Mouse (Mus musculus): ENCODE results near the gene Prrg4.
"Not testable (repeated sequence)": the region's sequence is repeated elsewhere in the genome, so short reads cannot be mapped to it uniquely, and the experiment has no call there.

Gene Prrg4

DNA sequence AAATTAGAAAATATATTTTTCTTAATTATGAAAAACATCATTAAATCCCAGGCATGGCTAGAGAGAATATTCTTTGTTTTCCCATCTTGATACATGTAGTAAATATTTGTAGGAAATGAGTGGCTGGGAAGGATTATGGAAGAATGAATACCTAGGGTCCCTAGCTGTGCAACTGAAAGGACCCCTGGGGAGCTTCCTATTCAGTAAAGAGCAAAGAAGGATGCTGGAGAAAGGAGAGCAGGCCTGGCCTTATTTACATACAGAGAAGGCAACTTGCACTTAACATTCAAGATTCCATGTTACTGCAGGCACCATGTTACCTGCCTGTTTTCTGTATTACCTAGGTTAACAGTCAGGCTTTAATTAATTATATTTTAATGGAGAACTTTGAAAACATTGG, 7.1 kb downstream of the Prrg4 start:
- DNase-seq (ENCODE audit: low spot score in 2 of 2): no peak

DNA sequence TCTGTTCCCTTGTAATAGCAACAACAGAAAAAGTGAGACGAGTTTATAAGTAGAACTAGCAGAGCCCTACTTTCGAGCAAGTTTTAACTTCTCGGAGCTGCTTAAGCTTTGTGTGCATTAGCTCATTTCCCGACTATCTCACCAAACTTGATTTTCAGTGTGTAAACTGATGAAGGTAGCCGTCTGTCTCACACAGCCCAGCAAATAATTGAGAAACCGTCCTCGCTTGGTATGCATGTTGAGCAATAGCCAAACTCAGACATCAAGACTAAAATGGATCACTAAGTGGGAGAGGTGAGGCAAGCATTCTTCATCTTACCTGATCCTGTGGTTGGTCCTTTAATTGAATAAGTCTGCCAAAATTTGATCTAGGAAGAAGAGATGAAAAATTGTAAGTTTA, 7.9 kb downstream of the Prrg4 start:
- DNase-seq (ENCODE audit: low spot score in 2 of 2): no peak

DNA sequence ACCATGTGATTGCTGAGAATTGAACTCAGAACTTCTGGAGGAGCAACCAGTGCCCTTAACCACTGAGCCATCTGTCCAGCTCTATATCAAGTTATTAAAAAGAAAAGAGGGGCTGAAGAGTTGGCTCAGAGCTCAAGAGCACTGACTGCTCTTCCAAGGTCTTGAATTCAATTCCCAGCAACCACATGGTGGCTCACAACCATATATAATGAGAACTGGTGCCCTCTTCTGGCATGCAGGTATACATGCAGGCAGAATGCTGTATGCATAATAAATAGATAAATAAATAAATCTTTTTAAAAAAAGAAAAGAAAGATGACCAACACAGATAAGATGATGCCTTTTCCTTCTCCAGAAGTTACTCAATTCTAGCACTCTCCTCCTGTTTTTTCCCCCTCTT, 8.7 kb downstream of the Prrg4 start:
- no peak for DNase-seq (ENCODE audit: low spot score in 2 of 2)

DNA sequence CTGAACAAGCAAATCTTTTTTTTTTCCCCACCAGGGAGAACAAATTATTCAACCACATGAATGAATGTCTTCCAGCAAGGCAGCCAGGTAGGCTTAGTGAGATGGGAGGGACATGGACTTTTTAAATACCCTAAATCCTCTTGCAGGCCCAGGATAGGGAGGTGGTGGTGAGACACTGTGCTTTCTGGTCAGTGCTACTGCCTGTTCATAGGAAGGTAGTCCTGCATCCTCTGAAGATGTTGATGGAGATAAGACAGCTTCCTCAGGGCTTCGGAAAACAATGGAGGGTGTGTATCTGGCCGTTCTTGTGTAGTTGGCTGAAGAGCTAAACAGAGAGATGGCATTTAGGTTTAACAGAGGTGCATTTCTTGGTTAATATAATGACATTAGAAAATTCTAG, 17.2 kb downstream of the Prrg4 start:
- no peak for DNase-seq (ENCODE audit: low spot score in 2 of 2)

DNA sequence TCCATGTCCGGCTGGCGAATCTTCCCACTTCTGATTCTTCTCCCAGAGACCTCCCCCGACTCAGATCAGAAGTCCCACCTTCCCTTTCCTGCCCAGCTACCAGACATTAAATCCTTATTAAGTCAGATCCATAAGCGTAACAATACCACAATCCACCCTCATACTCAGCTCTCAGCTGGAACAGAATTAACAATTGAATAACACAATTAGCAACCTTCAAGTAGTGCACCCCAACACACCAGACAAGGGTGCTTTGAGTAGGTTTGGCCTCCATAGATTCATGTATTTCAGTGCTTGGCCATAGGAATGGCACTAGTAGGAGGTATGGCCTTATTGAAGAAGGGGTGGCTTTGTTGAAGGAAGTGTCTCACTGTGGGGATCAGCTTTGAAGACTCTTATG, 23.5 kb downstream of the Prrg4 start:
- DNase-seq (ENCODE audit: low spot score in 2 of 2): no peak

DNA sequence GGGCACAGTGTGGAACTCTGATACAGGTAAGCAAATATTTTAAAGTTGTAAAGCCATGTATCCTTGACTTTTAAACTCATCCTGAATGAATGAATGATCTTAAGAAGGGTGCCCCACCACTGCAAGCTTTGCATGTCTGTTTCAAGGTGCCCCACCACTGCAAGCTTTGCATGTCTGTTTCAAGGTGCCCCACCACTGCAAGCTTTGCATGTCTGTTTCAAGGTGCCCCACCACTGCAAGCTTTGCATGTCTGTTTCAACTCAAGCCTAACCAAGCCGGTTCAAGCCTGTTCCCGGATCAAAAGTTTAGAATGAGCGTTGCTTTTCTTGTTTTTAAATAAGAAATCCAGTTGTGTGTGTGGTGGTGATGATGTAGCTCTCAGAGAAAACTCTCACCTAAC, 30.9 kb downstream of the Prrg4 start:
- DNase-seq (ENCODE audit: low spot score in 2 of 2): not testable (repeated sequence)

DNA sequence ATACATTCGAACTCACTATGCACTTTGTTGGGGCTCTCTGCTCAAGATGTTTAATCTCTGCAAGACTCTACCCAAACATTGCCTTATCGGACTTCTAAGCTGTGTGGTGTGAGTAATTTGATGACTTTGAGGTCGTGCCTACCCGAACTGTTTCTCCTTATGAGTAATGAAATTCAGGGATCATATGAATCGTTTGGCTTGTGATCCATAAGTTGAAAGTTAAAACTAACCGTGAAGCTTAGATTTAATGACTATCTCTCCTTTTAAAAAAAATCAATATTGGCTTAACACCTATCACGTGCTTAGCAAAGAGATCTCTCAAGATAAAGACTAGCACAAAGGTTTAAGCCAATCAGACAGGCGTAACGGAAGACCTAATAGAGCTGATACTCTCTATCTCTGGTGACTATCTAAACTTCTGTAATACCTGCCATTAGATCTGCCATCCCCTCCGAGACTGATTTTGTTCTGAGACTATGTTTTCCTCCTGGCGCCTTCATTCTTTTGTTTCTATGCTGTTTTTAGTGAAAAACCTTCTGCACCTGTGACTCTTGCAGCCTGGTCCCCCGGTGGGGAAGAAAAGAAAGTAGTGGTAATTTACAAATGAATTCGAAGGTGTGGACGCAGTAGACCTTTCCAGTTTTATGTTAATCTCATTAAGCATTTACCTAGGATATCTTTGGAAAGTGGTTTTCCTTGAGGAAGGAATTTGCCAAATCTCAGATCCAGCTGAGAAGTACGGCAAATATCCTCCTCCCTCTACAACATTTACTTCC, 31.9 kb downstream of the Prrg4 start:
- no peak for DNase-seq (ENCODE audit: low spot score in 2 of 2)

DNA sequence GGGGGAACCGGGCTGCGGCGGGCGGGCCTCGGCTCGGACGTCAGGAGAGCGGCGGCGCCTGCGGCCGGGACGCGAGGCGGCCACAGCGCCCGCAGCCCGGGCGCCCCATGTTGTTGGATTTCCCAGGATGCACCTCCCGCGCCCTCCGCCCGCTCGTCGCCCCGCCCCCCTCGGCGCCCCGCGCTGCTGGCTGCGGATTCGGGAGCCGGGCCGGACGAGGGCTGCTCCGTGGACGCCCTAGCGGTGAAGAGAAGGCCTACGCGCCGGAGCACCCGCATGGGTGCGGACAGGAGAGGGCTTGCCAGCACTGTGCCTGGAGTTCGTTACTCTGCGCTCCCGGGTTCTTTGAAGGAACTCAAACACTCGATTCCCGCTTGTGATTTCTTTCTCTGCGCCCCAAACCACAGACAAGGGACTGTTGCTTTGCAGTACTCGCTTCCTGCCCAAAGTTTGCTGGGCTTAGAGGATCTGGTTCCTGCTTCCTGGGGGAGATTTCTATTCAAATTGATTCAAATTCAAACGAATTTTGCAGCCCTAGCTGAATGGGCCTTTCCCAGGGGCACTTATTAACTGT, 32.7 kb downstream of the Prrg4 start:
- peak; percentile 80 to 83 for DNase-seq (ENCODE audit: low spot score in 2 of 2)

DNA sequence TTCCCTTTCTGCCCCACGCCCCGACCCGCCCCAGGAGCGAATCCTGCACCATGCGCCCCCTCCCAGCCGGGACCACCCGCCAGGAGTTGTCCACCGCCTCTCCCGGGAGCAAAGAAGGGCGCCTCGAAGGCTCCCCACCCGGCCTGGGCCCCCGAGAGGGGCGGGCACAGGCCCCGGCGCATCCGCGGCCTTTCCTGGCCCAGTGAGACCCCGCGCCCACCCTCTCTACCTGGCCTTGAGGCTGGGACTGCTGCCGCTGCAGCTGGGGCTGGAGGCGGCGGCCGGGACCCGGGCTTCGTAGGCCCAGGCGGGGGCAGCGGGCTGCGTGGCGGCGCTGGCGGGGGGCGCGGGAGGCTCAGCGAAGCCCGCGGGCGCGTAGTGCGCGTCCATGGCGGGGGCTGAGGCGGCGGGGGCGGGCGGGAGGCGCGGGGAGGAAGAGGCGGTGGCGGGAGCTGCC, 33.3 kb downstream of the Prrg4 start, which contains the start of gene Qser1:
TSS of gene Qser1 (minus strand) at position 390 of the 457 bp plus-strand sequence.
- DNase-seq (ENCODE audit: low spot score in 2 of 2): no peak

DNA sequence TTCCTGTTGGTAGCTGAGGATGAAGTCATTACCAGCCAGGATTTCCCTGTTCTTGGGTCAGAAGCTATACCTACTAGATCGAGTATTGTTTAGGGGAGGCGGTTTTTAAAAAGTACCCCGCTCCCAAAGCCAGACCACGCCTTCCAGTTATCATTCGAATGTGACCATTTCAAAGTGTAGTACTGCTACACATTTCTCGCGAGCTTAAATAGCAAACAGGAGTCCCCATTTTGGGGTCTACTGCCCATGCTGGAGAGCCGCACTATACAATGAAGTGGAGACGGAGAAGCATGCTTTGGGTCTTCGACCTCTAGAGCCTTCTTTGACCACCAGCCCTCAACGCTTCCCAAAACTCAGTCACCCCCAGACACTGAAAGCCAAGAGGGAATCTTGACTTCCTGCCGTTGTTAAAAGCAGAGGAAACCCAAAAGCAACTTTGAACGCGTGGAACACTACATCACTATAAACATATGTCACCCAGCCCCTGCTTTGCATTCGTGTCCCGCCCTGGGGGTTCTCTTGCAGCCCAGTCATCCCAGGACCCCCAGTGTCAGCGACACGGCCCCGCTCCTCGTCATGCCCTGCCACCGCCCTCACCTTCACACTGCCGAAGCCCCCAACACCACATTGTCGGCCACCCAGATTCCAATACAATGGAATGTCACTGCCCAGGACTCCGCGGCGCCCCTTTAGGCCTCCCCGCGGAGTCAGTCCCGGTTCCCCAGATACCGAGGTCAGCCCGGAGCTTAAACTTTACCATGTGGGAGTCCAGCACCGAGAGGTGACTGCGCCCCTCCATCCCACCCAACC, 33.9 kb downstream of the Prrg4 start:
- peak; percentile 22 to 31 for DNase-seq (ENCODE audit: low spot score in 2 of 2)

DNA sequence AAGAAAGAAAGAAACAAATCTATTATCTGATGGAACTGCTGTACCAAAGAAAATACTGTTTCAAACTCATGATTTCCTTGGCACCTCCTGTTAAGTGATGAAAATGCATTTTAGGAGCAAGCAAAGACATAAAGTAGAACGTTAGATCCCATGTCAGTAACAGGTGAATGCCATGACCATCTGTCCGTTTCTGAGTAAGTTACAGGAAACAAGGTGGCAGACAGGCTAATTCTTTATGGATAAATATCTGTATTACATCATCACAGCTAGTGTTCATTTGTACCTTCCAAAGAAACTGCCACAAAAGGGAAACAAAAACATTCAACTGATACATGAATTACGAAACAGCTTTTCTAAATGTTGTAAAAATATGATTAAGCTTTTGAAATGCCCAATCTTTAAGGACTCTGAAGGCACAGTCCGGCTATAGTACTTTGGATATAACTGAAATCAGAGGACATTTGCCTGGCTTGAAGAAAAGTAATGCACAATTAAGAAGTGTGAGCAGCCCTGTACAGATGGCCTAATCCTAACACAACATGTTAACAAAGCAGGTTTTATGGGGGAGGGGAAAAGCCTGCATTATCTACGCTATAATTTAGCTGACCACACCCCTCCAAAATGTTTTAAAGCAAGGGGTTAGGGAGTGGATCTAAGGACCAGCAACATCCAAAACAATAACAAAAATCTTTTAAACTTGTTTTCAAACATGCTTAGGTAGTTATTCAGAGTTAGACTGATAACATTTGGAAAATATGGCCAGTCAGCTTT, 35.3 kb downstream of the Prrg4 start:
- no peak for DNase-seq (ENCODE audit: low spot score in 2 of 2)

DNA sequence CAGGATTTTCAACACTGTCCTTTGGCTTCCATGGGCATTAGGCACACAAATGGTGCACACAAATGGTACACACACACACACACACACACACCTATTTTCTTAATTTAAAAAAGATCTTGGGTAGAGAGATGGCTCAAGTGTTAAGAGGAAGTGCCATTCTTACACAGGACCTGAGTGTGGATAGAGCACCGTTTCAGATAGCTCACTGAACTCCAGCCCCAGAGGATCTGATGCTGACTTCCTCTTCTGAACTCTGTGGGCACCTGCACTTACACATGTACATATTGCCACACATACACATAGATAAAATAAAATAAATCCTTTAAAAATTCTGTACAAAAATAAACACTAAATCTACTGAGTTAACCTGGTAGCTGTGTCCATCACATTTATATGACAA, 44.2 kb downstream of the Prrg4 start:
- DNase-seq (ENCODE audit: low spot score in 2 of 2): no peak
